7 mouse cellular contexts compared by ENCODE assay signal in the genomic region with DNA sequence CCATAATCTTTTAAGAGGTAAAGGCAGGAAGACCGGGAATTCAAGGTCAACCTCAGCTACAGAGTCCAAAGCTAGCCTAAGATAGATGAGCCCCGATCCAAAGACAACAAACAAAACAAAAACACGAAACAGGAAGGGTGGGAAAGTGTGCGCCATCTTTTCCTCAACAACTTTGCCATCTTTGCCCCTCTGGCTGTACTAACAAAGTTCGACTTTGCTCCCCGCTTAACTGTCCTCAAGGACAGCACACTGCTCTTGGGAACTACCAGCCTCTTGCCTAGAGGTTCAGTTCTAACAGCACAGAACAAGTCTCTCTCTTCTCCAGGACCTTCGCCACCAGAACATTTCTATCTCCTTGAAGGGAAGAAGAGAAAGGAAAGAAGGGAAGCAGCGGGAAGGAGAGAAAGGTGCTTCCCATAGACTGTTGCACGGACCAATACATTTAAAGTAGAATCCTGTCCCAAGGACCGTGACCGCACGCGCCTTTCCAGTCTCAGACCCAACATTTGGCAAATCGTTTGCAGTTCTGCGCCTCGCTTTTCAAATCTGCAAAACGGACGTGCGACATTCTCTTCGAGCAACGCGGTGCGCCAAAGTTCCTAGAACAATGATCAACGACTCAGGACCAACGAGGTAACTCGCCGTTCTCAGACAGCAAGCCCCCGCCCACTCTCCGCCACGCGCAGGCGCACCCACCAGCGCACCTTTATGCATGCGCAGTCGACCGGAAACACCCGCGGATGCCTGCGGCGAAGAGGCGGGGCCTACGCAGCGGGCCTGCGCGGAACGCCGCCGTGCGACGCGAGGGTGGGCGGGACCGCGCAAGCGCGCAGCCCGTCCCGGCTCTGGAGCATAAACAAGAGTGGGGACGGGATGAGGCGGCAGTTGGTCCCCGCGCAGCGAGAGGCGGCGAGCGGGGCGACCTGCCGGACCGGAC. TPM values are rescaled to one million over a fixed set of nuclear protein-coding genes. Genes with fewer than 3 reads are reported as not detected.
DNase-seq lines count a peak whose midpoint lies in the region; ATAC-seq lines count a peak whose summit lies in the region.

No protein-coding gene starts in this region.

- peak overlapping the region; percentile 92 for H3K9ac ChIP-seq in intestine, embryonic 15.5 days

- peak overlapping the region; percentile 86 for H3K27ac ChIP-seq in intestine, embryonic 15.5 days
- H3K27ac ChIP-seq in midbrain, embryonic 10.5 days (replicated peaks), result peak overlapping the region; percentile 90

- H3K4me3 ChIP-seq in intestine, embryonic 15.5 days (replicated peaks), result peak overlapping the region; percentile 96
- H3K4me3 ChIP-seq in midbrain, embryonic 10.5 days, result peak overlapping the region; percentile 99

- peak; percentile 99 for ATAC-seq in intestine, embryonic 15.5 days

- intact Hi-C loops in left cerebral cortex, postnatal 25 days (cut with DNase I), result loop anchor here (2.0 to 5.0 kb wide), 2 partner anchors 20 to 152 kb away; partner anchors contain the start of gene Mmd2

- H3K27me3 ChIP-seq in intestine, embryonic 15.5 days (replicated peaks), result no peaks in the 10 kb centered on the region
- no peaks in the 10 kb centered on the region for H3K27me3 ChIP-seq in midbrain, embryonic 10.5 days (ENCODE audit: low read depth, poor library complexity, severe bottlenecking)

- peaks cover 7% of the 10 kb centered on the region for H3K36me3 ChIP-seq in intestine, embryonic 15.5 days
- peaks cover 23% of the 10 kb centered on the region for H3K36me3 ChIP-seq in midbrain, embryonic 10.5 days

- H3K4me2 ChIP-seq in intestine, embryonic 15.5 days (replicated peaks), result peak overlapping the region; percentile 89

- H3K4me1 ChIP-seq in intestine, embryonic 15.5 days (replicated peaks), result peaks cover 10% of the 10 kb centered on the region
- H3K4me1 ChIP-seq in midbrain, embryonic 10.5 days, result peaks cover 28% of the 10 kb centered on the region

- no peaks in the 10 kb centered on the region for H3K9me3 ChIP-seq in intestine, embryonic 15.5 days
- no peaks in the 10 kb centered on the region for H3K9me3 ChIP-seq in midbrain, embryonic 10.5 days (replicated peaks)

- peak; percentile 98 to 99 for DNase-seq in adrenal gland, adult (ENCODE audit: inconsistent age in 2 of 2, low spot score in 1 of 2)
- peak; percentile 96 for DNase-seq in embryo, embryonic 10.5 days (ENCODE audit: low spot score)
- peak; percentile 96 for DNase-seq in gastrocnemius, postnatal 25 days
- DNase-seq in left cerebral cortex, postnatal 25 days (ENCODE audit: low spot score in 2 of 2), result peak; percentile 96 to 98
- peak; percentile 98 for DNase-seq in midbrain, embryonic 10.5 days (ENCODE audit: low spot score)
- peak; percentile 92 for DNase-seq in right cerebral cortex, postnatal 4 days

- under 1% methylated on average over 69 of the region's 69 CpGs for WGBS in intestine, embryonic 15.5 days
- WGBS in midbrain, embryonic 10.5 days, result under 1% methylated on average over 69 of the region's 69 CpGs

RNA-seq across cellular contexts. Expression of gene Wipi2, which starts 1.5 kb away (rescaled TPM):
- total RNA-seq in gastrocnemius, postnatal 25 days (2021), result 10 to 100 TPM; 28.6 to 28.8 TPM
- polyA plus RNA-seq in intestine, embryonic 15.5 days (2015; fragmentation: Nextera tagmentation; extraction: Ambion mirVana), result 37.5 and 37.8 TPM in 2 replicates
- 10 to 100 TPM; 96.8 to 99.9 TPM for total RNA-seq in left cerebral cortex, postnatal 25 days (2021)
- 56.2 and 60.9 TPM in 2 replicates for polyA plus RNA-seq in midbrain, embryonic 10.5 days (2016; fragmentation: Nextera tagmentation; extraction: Ambion mirVana)

RNA-seq across cellular contexts. Expression of gene Mmd2, which starts 20.4 kb away (rescaled TPM):
- total RNA-seq in gastrocnemius, postnatal 25 days (2021), result not detected
- 1.7 and 2.0 TPM in 2 replicates for polyA plus RNA-seq in intestine, embryonic 15.5 days (2015; fragmentation: Nextera tagmentation; extraction: Ambion mirVana)
- total RNA-seq in left cerebral cortex, postnatal 25 days (2021), result 100 to 1,000 TPM; 110 to 118 TPM
- 4.8 and 7.3 TPM in 2 replicates for polyA plus RNA-seq in midbrain, embryonic 10.5 days (2016; fragmentation: Nextera tagmentation; extraction: Ambion mirVana)

Comparison
In these comparisons a context has a peak if more than half of its experiments do, and no peak if none do; other contexts are left out.
1. Peak in every context shown above with its lines: DNase-seq, ATAC-seq, H3K4me3 ChIP-seq and H3K27ac ChIP-seq.
2. RNA of gene Mmd2, which starts 20.4 kb away (total RNA-seq): 110 to 118 TPM in left cerebral cortex, postnatal 25 days; not detected in gastrocnemius, postnatal 25 days; every median in the first group is over 100 times any median in the second.